Mouse (Mus musculus): ENCODE results near the gene Eid1. TPM values are rescaled to one million over a fixed set of nuclear protein-coding genes. Genes with fewer than 3 reads are reported as not detected.
A peak's percentile ranks its signal among the peaks of the same experiment; 100 is the strongest.

Eid1 gene
- polyA plus RNA-seq, 1 experiment from 2014 or later, result 243 TPM

DNA sequence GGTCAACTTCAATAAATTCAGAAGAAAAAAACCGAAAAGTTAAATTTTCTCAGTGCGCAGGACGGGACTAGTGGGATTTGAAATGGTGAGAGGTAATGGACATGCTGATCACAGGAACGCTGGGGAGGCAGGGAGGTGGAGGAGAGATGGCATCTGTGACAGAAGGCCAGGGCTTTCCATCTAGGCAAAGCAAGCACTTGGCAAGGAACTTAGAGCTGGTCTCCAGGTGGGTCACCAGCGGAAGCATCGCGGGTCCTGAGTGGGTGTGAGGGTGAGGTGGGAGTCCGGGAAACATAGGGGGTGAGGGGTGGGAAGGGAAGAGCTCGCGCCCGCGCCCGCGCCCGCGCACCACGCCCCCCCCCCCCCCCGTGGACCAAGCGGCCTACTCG lies 333 bp upstream of the Eid1 start:
- Histone ChIP-seq H3K4me2 (replicated peaks) (peak overlapping the region; percentile 73), H3K4me1 (peaks cover 10% of the 10 kb centered on the region), H3K9me3 (no peaks in the 10 kb centered on the region), H3K27ac (peak overlapping the region; percentile 95; the same call in 1 of the 2 replicates), H3K27me3 (no peaks in the 10 kb centered on the region), H3K4me3 (peak overlapping the region; percentile 85), H3K9ac (peak overlapping the region; percentile 95), H3K36me3 (no peaks in the 10 kb centered on the region)
- no peak; the same call in 1 of the 2 replicates for ATAC-seq (ENCODE audit: low FRiP score, low read depth)
- WGBS, result 11% methylated on average over 18 of the region's 20 CpGs

- peaks cover 7% of the 10 kb centered on the region; the same call in 1 of the 2 replicates for H3K4me1 ChIP-seq
- H3K4me2 ChIP-seq (replicated peaks), result no peak overlapping the region
- no peak overlapping the region for H3K9ac ChIP-seq
- no peaks in the 10 kb centered on the region for H3K36me3 ChIP-seq
- H3K27ac ChIP-seq, result no peak overlapping the region
- H3K4me3 ChIP-seq, result no peak overlapping the region
- no peaks in the 10 kb centered on the region for H3K9me3 ChIP-seq
- H3K27me3 ChIP-seq, result no peaks in the 10 kb centered on the region
- ATAC-seq (ENCODE audit: low FRiP score, low read depth), result peak; percentile 58; the same call in 1 of the 2 replicates
- WGBS, result 24% methylated on average over 9 of the region's 9 CpGs
Measured at GRCm38 (mm10) chr2:125681811-125682210, 8.9 kb downstream of the Eid1 start.

DNA sequence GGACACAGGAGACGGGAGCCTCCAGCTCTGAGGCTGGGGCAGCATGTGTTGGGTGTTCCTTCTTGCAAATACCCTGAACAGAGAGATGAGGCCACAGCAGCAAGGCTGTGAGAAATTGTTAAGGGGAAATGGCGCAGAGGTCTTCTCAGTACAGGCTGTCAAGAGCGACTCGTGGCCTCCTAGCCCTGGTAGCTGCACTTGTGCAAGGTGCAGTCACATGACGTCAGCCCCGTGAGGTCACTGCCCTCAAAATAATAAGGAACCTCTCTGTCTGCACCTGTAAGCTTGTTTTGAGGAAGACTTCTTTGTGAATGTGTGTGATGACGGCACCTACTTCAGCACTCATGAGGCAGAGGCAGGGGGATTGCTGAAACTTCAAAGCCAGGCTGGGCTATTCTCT lies 11.0 kb downstream of the Eid1 start:
- Histone ChIP-seq H3K27ac (no peak overlapping the region), H3K4me2 (replicated peaks) (no peak overlapping the region), H3K36me3 (no peaks in the 10 kb centered on the region), H3K9me3 (no peaks in the 10 kb centered on the region), H3K4me3 (no peak overlapping the region), H3K4me1 (peaks cover 7% of the 10 kb centered on the region; the same call in 1 of the 2 replicates), H3K9ac (no peak overlapping the region), H3K27me3 (0 out of 2 replicates have a peak, but pooled peaks cover 3% of the 10 kb centered on the region)
- 85% methylated on average over 7 of the region's 7 CpGs for WGBS
- ATAC-seq (ENCODE audit: low FRiP score, low read depth), result no peak

DNA sequence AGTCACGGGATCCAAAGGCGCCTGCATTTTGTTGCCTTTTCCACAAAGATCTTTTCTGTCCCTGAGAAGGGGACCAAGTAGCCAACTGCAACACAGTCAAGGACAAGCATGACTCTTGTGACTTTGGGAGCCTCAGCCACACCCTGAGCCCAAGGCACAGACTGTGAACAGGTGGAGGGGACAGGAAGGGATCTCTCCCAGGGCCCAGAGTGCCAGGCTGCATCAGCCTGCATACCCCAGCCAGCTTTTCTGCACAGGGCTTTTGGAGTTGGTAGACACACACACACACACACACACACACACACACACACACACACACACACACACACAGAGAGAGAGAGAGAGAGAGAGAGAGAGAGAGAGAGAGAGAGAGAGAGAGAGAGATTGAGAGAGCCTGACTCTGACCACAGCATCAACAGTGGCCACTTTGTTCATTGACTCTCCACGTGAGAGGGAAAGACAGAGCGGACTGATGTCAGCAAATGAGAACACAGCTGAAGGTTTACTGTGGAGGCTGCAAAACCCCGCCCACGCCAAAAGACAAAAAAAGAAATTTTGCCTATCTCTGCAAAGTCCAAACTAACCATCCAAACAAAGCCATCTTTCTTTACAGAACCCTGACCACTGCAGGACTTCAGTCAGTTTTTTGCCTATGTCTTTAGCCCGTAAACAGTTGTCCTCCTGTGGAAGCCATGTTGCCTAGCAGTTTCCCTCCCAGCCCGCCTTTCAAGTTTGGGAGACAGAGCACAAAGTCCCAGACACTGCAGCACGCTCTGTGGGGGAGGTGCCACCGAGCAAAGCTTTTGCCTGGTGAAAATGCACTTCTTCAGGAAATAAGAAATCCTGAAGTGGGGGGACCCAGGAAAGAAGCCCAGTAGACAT lies 11.9 kb downstream of the Eid1 start:
- H3K36me3 ChIP-seq, result no peaks in the 10 kb centered on the region
- H3K4me3 ChIP-seq, result no peak overlapping the region
- H3K9ac ChIP-seq, result no peak overlapping the region
- no peaks in the 10 kb centered on the region for H3K9me3 ChIP-seq
- no peak overlapping the region for H3K4me2 ChIP-seq (replicated peaks)
- peaks cover 7% of the 10 kb centered on the region; the same call in 1 of the 2 replicates for H3K4me1 ChIP-seq
- H3K27me3 ChIP-seq, result 0 out of 2 replicates have a peak, but pooled peaks cover 3% of the 10 kb centered on the region
- ATAC-seq (ENCODE audit: low FRiP score, low read depth), result no peak
- H3K27ac ChIP-seq, result no peak overlapping the region
- WGBS, result 62% methylated on average over 10 of the region's 10 CpGs

GRCm38 (mm10) chr2:125685441-125686150 lies 12.7 kb downstream of the Eid1 start:
- Histone ChIP-seq H3K4me3 (no peak overlapping the region), H3K4me2 (replicated peaks) (no peak overlapping the region), H3K27ac (no peak overlapping the region), H3K4me1 (peaks cover 7% of the 10 kb centered on the region; the same call in 1 of the 2 replicates), H3K9me3 (no peaks in the 10 kb centered on the region), H3K27me3 (0 out of 2 replicates have a peak, but pooled peaks cover 3% of the 10 kb centered on the region), H3K9ac (no peak overlapping the region), H3K36me3 (no peaks in the 10 kb centered on the region)
- ATAC-seq (ENCODE audit: low FRiP score, low read depth), result no peak
- 78% methylated on average over 9 of the region's 9 CpGs for WGBS

- H3K4me1 ChIP-seq, result no peaks in the 10 kb centered on the region
- H3K36me3 ChIP-seq, result no peaks in the 10 kb centered on the region
- no peak for ATAC-seq (ENCODE audit: low FRiP score, low read depth)
- 38% methylated on average over 2 of the region's 2 CpGs for WGBS
- H3K9me3 ChIP-seq, result no peaks in the 10 kb centered on the region
- H3K4me2 ChIP-seq (replicated peaks), result no peak overlapping the region
- H3K9ac ChIP-seq, result no peak overlapping the region
- H3K27ac ChIP-seq, result no peak overlapping the region
- H3K27me3 ChIP-seq, result 0 out of 2 replicates have a peak, but pooled peaks cover 1% of the 10 kb centered on the region
- H3K4me3 ChIP-seq, result no peak overlapping the region
Measured at GRCm38 (mm10) chr2:125692010-125692409, 19.1 kb downstream of the Eid1 start.

DNA sequence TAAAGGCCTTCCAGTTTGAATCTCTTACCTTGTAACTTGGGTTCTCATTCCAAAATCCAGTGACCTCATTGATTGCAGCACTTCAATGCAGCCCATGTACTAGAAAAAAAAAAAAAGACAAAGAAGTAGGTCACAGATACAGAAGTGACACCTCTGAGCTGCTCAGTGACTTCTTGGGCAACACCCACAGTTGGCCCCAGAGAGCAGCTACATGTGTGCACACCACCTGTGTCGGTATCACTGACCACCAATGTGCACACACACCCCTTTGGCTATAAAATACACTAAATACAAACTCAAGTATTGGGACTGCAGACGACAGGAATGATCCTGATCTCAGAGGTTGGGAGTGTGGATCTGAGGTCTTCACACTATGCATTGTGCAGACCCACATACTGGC lies 21.9 kb downstream of the Eid1 start:
- H3K4me1 ChIP-seq, result no peaks in the 10 kb centered on the region
- no peaks in the 10 kb centered on the region for H3K36me3 ChIP-seq
- no peaks in the 10 kb centered on the region for H3K9me3 ChIP-seq
- H3K9ac ChIP-seq, result no peak overlapping the region
- no peak overlapping the region for H3K4me2 ChIP-seq (replicated peaks)
- ATAC-seq (ENCODE audit: low FRiP score, low read depth), result no peak
- no peaks in the 10 kb centered on the region for H3K27me3 ChIP-seq
- no peak overlapping the region for H3K4me3 ChIP-seq
- H3K27ac ChIP-seq, result no peak overlapping the region
- WGBS, result 73% methylated on average over 2 of the region's 2 CpGs

DNA sequence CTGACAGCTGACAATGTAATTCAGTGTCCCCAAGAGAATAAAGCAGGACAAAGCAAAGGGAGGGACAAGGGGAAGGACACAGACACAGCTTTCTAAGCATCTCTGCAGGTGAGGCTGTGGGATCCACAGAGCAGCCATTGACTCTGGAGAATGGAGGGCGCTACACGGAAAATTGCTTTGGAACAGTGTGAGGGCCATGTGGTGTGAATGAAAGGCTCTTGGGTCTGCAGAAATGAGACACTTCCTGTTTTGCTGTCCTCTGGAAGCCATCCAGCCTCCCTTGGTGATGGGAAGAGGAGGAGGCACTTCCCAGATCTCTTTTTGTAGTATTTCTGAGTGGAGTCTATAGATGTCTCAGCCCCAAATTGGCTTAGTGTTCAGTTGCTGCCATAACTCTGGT lies 23.3 kb downstream of the Eid1 start:
- Histone ChIP-seq H3K36me3 (no peaks in the 10 kb centered on the region), H3K4me2 (replicated peaks) (no peak overlapping the region), H3K4me3 (no peak overlapping the region), H3K27ac (no peak overlapping the region), H3K27me3 (no peaks in the 10 kb centered on the region), H3K9ac (no peak overlapping the region), H3K9me3 (no peaks in the 10 kb centered on the region), H3K4me1 (no peaks in the 10 kb centered on the region)
- ATAC-seq (ENCODE audit: low FRiP score, low read depth), result no peak
- WGBS, result 54% methylated on average over 2 of the region's 2 CpGs

- H3K27ac ChIP-seq, result no peak overlapping the region
- H3K4me3 ChIP-seq, result no peak overlapping the region
- no peak overlapping the region for H3K9ac ChIP-seq
- H3K4me2 ChIP-seq (replicated peaks), result no peak overlapping the region
- H3K9me3 ChIP-seq, result no peaks in the 10 kb centered on the region
- H3K27me3 ChIP-seq, result no peaks in the 10 kb centered on the region
- ATAC-seq (ENCODE audit: low FRiP score, low read depth), result no peak
- 87% methylated on average over 2 of the region's 2 CpGs for WGBS
- no peaks in the 10 kb centered on the region for H3K4me1 ChIP-seq
- H3K36me3 ChIP-seq, result no peaks in the 10 kb centered on the region
Measured at GRCm38 (mm10) chr2:125701606-125702005, 28.7 kb downstream of the Eid1 start.

DNA sequence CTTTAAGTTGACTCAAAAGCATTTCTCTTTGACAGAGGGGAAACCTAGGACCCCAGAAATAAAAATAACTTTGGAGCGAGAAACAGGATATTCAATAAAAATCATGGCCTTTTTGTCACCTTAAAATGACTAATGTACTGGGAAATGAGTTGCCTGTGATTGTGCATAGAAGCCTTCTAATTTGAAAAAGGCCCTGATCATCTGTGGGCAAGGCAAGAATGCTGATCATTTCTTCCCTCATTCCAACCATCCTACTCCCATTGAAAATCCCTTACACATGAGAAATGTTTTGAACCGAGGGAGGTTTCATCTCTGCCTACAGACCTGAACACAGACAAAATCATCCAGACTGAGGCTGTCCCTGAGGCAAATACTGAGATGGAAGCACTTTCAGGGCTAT lies 30.0 kb downstream of the Eid1 start:
- Histone ChIP-seq H3K9ac (no peak overlapping the region), H3K27me3 (no peaks in the 10 kb centered on the region), H3K4me3 (no peak overlapping the region), H3K36me3 (no peaks in the 10 kb centered on the region), H3K4me2 (replicated peaks) (no peak overlapping the region), H3K9me3 (no peaks in the 10 kb centered on the region), H3K4me1 (no peaks in the 10 kb centered on the region), H3K27ac (no peak overlapping the region)
- 76% methylated on average over 2 of the region's 2 CpGs for WGBS
- ATAC-seq (ENCODE audit: low FRiP score, low read depth), result no peak

GRCm38 (mm10) chr2:125704907-125705631 lies 32.2 kb downstream of the Eid1 start:
- H3K27ac ChIP-seq, result no peak overlapping the region
- WGBS, result 49% methylated on average over 12 of the region's 12 CpGs
- H3K36me3 ChIP-seq, result no peaks in the 10 kb centered on the region
- no peak overlapping the region for H3K9ac ChIP-seq
- no peak overlapping the region for H3K4me2 ChIP-seq (replicated peaks)
- H3K4me1 ChIP-seq, result no peaks in the 10 kb centered on the region
- H3K9me3 ChIP-seq, result no peaks in the 10 kb centered on the region
- H3K4me3 ChIP-seq, result no peak overlapping the region
- H3K27me3 ChIP-seq, result no peaks in the 10 kb centered on the region
- ATAC-seq (ENCODE audit: low FRiP score, low read depth), result no peak

- Histone ChIP-seq H3K9ac (no peak overlapping the region), H3K4me3 (no peak overlapping the region), H3K27ac (no peak overlapping the region), H3K9me3 (no peaks in the 10 kb centered on the region), H3K4me1 (no peaks in the 10 kb centered on the region), H3K36me3 (no peaks in the 10 kb centered on the region), H3K27me3 (no peaks in the 10 kb centered on the region), H3K4me2 (replicated peaks) (no peak overlapping the region)
- ATAC-seq (ENCODE audit: low FRiP score, low read depth), result no peak
- 90% methylated on average over 5 of the region's 5 CpGs for WGBS
Measured at GRCm38 (mm10) chr2:125706510-125706921, 33.6 kb downstream of the Eid1 start.
